Mouse (Mus musculus) hindbrain, embryonic 15.5 days (tissue): ENCODE results near the gene Ano9. TPM values are rescaled to one million over a fixed set of nuclear protein-coding genes. Genes with fewer than 3 reads are reported as not detected.

Experiments used
- ATAC-seq: fragments of 200-750 bp; cut with Nextera tagmentation; 2 replicates; pipeline ENCODE4 v1.8.0; 2017; ENCODE audit warnings: low read depth, moderate number of reproducible peaks, moderate TSS enrichment; ENCODE audit not compliant: low FRiP score
- H3K27ac ChIP-seq: fragments of 300-500 bp; sonication (generic); replicated peaks from 2 replicates; pipeline ENCODE4 v1.5.1; 2015; ENCODE audit warnings: mild to moderate bottlenecking, inconsistent platforms
- H3K27me3 ChIP-seq: fragments of 300-500 bp; sonication (generic); 2 replicates; pipeline ENCODE4 v1.6.1; 2015; ENCODE audit warnings: control low read depth, inconsistent platforms
- H3K36me3 ChIP-seq: fragments of 300-500 bp; sonication (generic); 2 replicates; pipeline ENCODE4 v1.6.1; 2015; ENCODE audit warnings: control low read depth, inconsistent platforms
- H3K4me1 ChIP-seq: fragments of 300-500 bp; sonication (generic); replicated peaks from 2 replicates; pipeline ENCODE4 v1.6.1; 2015; ENCODE audit warnings: control low read depth, inconsistent platforms
- H3K4me2 ChIP-seq: fragments of 300-500 bp; sonication (generic); 2 replicates; pipeline ENCODE4 v1.6.1; 2015; ENCODE audit warnings: moderate library complexity, mild to moderate bottlenecking, inconsistent platforms
- H3K4me3 ChIP-seq: fragments of 300-500 bp; sonication (generic); 2 replicates; pipeline ENCODE4 v1.5.1; 2015; ENCODE audit warnings: mild to moderate bottlenecking, inconsistent platforms
- H3K9ac ChIP-seq: fragments of 300-500 bp; sonication (generic); 2 replicates; pipeline ENCODE4 v1.6.1; 2015; ENCODE audit warnings: inconsistent platforms
- H3K9me3 ChIP-seq: fragments of 300-500 bp; sonication (generic); 2 replicates; pipeline ENCODE4 v1.6.1; 2016; ENCODE audit warnings: control low read depth, inconsistent platforms
- WGBS: fragments of 180-500 bp; shearing (Covaris S2); methylation state at CpG from one replicate; pipeline ENCODE4 v1.1.7; 2015; 5-methylcytosine and 5-hydroxymethylcytosine counted together
- polyA plus RNA-seq: library from polyadenylated mRNA; unstranded; fragments of >200 nt; fragmentation: Nextera tagmentation; extraction: Ambion mirVana; gene quantifications from 2 replicates; pipeline ENCODE4 v1.2.1, GENCODE M21; 2015

The Ano9 gene
- polyA plus RNA-seq, 1 experiment from 2014 or later, result 0.47 TPM

- peak; percentile 2; the same call in 1 of the 2 replicates for ATAC-seq
Observed at GRCm38 (mm10) chr7:141059929-141060328, 57.7 kb downstream of the Ano9 start.

GRCm38 (mm10) chr7:141058601-141059341 is 58.8 kb downstream of the Ano9 start:
- no peak overlapping the region for H3K4me2 ChIP-seq
- H3K4me3 ChIP-seq, result no peak overlapping the region
- H3K9ac ChIP-seq, result no peak overlapping the region
- ATAC-seq, result no peak
- 95% methylated on average over 14 of the region's 14 CpGs for WGBS
- no peak overlapping the region for H3K27ac ChIP-seq
- H3K27me3 ChIP-seq, result no peaks in the 10 kb centered on the region
- H3K9me3 ChIP-seq, result no peaks in the 10 kb centered on the region
- H3K4me1 ChIP-seq, result peaks cover 34% of the 10 kb centered on the region
- 0 out of 2 replicates have a peak, but pooled peaks cover 2% of the 10 kb centered on the region for H3K36me3 ChIP-seq

More at GRCm38 (mm10) chr7:141059929-141060328, 57.7 kb downstream of the Ano9 start:
- Histone ChIP-seq H3K4me2 (peak overlapping the region; percentile 62), H3K4me1 (peaks cover 34% of the 10 kb centered on the region), H3K27ac (peak overlapping the region; percentile 94), H3K9ac (peak overlapping the region; percentile 94), H3K4me3 (peak overlapping the region; percentile 76), H3K9me3 (no peaks in the 10 kb centered on the region), H3K36me3 (peaks cover 12% of the 10 kb centered on the region; the same call in 1 of the 2 replicates), H3K27me3 (no peaks in the 10 kb centered on the region)
- WGBS, result 58% methylated on average over 2 of the region's 2 CpGs

- no peak for ATAC-seq
- H3K4me3 ChIP-seq, result no peak overlapping the region
- no peaks in the 10 kb centered on the region for H3K36me3 ChIP-seq
- no peaks in the 10 kb centered on the region for H3K27me3 ChIP-seq
- no peaks in the 10 kb centered on the region for H3K9me3 ChIP-seq
- 100% methylated on average over 1 of the region's 1 CpGs for WGBS
- no peak overlapping the region for H3K9ac ChIP-seq
- H3K27ac ChIP-seq, result no peak overlapping the region
- H3K4me1 ChIP-seq, result peaks cover 27% of the 10 kb centered on the region
- no peak overlapping the region for H3K4me2 ChIP-seq
Observed at GRCm38 (mm10) chr7:141057541-141057940, 60.1 kb downstream of the Ano9 start.

GRCm38 (mm10) chr7:141056976-141057375 is 60.6 kb downstream of the Ano9 start:
- H3K36me3 ChIP-seq, result no peaks in the 10 kb centered on the region
- no peak for ATAC-seq
- peaks cover 21% of the 10 kb centered on the region for H3K4me1 ChIP-seq
- no peaks in the 10 kb centered on the region for H3K27me3 ChIP-seq
- no peak overlapping the region for H3K4me3 ChIP-seq
- 91% methylated on average over 6 of the region's 6 CpGs for whole genome bisulfite sequencing
- no peak overlapping the region for H3K27ac ChIP-seq
- no peak overlapping the region for H3K4me2 ChIP-seq
- H3K9ac ChIP-seq, result no peak overlapping the region
- no peaks in the 10 kb centered on the region for H3K9me3 ChIP-seq

- Histone ChIP-seq H3K9ac (no peak overlapping the region), H3K4me3 (no peak overlapping the region), H3K9me3 (no peaks in the 10 kb centered on the region), H3K36me3 (no peaks in the 10 kb centered on the region), H3K27me3 (no peaks in the 10 kb centered on the region), H3K27ac (no peak overlapping the region), H3K4me2 (no peak overlapping the region), H3K4me1 (peaks cover 16% of the 10 kb centered on the region)
- ATAC-seq, result no peak
- WGBS, result 89% methylated on average over 4 of the region's 4 CpGs
Observed at GRCm38 (mm10) chr7:141055785-141056184, 61.8 kb downstream of the Ano9 start.

GRCm38 (mm10) chr7:141052421-141052820 is 65.2 kb downstream of the Ano9 start:
- no peak overlapping the region for H3K4me2 ChIP-seq
- H3K4me1 ChIP-seq, result peaks cover 11% of the 10 kb centered on the region
- ATAC-seq, result no peak
- H3K9me3 ChIP-seq, result no peaks in the 10 kb centered on the region
- 86% methylated on average over 2 of the region's 2 CpGs for WGBS
- H3K36me3 ChIP-seq, result no peaks in the 10 kb centered on the region
- no peaks in the 10 kb centered on the region for H3K27me3 ChIP-seq
- no peak overlapping the region for H3K27ac ChIP-seq
- H3K4me3 ChIP-seq, result no peak overlapping the region
- H3K9ac ChIP-seq, result no peak overlapping the region

- Histone ChIP-seq H3K4me2 (no peak overlapping the region), H3K4me3 (no peak overlapping the region), H3K27ac (no peak overlapping the region), H3K36me3 (no peaks in the 10 kb centered on the region), H3K9ac (no peak overlapping the region), H3K4me1 (peaks cover 14% of the 10 kb centered on the region), H3K9me3 (no peaks in the 10 kb centered on the region), H3K27me3 (no peaks in the 10 kb centered on the region)
- WGBS, result 96% methylated on average over 4 of the region's 4 CpGs
- ATAC-seq, result no peak
Observed at GRCm38 (mm10) chr7:141052016-141052415, 65.6 kb downstream of the Ano9 start.

Other genes starting within 250 kb of the Ano9 start
- 245 and 259 TPM in 2 replicates for gene Psmd13, start 235.8 kb downstream of the Ano9 start, polyA plus RNA-seq
- 56.4 and 60.5 TPM in 2 replicates for gene Sirt3, start 235.5 kb downstream of the Ano9 start, polyA plus RNA-seq
- not detected in 2 replicates for gene Cox8b, start 217.4 kb downstream of the Ano9 start, polyA plus RNA-seq
- gene Nlrp6, start 196.9 kb downstream of the Ano9 start, polyA plus RNA-seq, result 0.67 and 0.88 TPM in 2 replicates
- 9.1 TPM in 2 replicates for gene Pgghg, start 176.4 kb downstream of the Ano9 start, polyA plus RNA-seq
- 0.75 and 0.82 TPM in 2 replicates for gene Ifitm5, start 167.5 kb downstream of the Ano9 start, polyA plus RNA-seq
- gene Gm45717, start 161.9 kb downstream of the Ano9 start, polyA plus RNA-seq, result not detected in 2 replicates
- 190 and 193 TPM in 2 replicates for gene Ifitm2, start 161.8 kb downstream of the Ano9 start, polyA plus RNA-seq
- gene Ifitm1, start 150.6 kb downstream of the Ano9 start, polyA plus RNA-seq, result 16.6 and 19.9 TPM in 2 replicates
- 36.8 and 54.6 TPM in 2 replicates for gene Ifitm3, start 107.0 kb downstream of the Ano9 start, polyA plus RNA-seq
- 0.79 and 1.7 TPM in 2 replicates for gene Ifitm6, start 99.9 kb downstream of the Ano9 start, polyA plus RNA-seq
- not detected in 2 replicates for gene Gm17387, start 88.7 kb downstream of the Ano9 start, polyA plus RNA-seq
- 45.6 and 57.3 TPM in 2 replicates for gene B4galnt4, start 56.7 kb downstream of the Ano9 start, polyA plus RNA-seq
- gene Pkp3, start 39.6 kb downstream of the Ano9 start, polyA plus RNA-seq, result 0.25 and 0.29 TPM in 2 replicates
- gene Sigirr, start 17.2 kb downstream of the Ano9 start, polyA plus RNA-seq, result 3.2 and 3.3 TPM in 2 replicates
- 80.2 and 97.6 TPM in 2 replicates for gene Ptdss2, start 4.6 kb upstream of the Ano9 start, polyA plus RNA-seq
- 49.5 and 53.2 TPM in 2 replicates for gene Rnh1, start 55.1 kb upstream of the Ano9 start, polyA plus RNA-seq
- 182 and 186 TPM in 2 replicates for gene Hras, start 76.2 kb upstream of the Ano9 start, polyA plus RNA-seq
- gene Lrrc56, start 76.4 kb upstream of the Ano9 start, polyA plus RNA-seq, result 8.8 and 11.2 TPM in 2 replicates
- 0.68 and 0.70 TPM in 2 replicates for gene Lmntd2, start 96.3 kb upstream of the Ano9 start, polyA plus RNA-seq
- gene Rassf7, start 98.1 kb upstream of the Ano9 start, polyA plus RNA-seq, result 24.5 and 25.7 TPM in 2 replicates
- gene Phrf1, start 111.0 kb upstream of the Ano9 start, polyA plus RNA-seq, result 66.1 and 71.7 TPM in 2 replicates
- 1.5 and 6.1 TPM in 2 replicates for gene Irf7, start 148.7 kb upstream of the Ano9 start, polyA plus RNA-seq
- gene Cdhr5, start 159.0 kb upstream of the Ano9 start, polyA plus RNA-seq, result not detected in 2 replicates
- gene Sct, start 161.3 kb upstream of the Ano9 start, polyA plus RNA-seq, result 2.8 and 4.1 TPM in 2 replicates
- 0.64 and 0.90 TPM in 2 replicates for gene Drd4, start 174.2 kb upstream of the Ano9 start, polyA plus RNA-seq
- gene Deaf1, start 209.9 kb upstream of the Ano9 start, polyA plus RNA-seq, result 169 and 205 TPM in 2 replicates
- 54.7 and 58.8 TPM in 2 replicates for gene Tmem80, start 209.9 kb upstream of the Ano9 start, polyA plus RNA-seq
- gene Eps8l2, start 221.1 kb upstream of the Ano9 start, polyA plus RNA-seq, result 1.00 and 1.2 TPM in 2 replicates